Mouse (Mus musculus): ENCODE data around the gene Olfr449. TPM values are rescaled to one million over a fixed set of nuclear protein-coding genes. Genes with fewer than 3 reads are reported as not detected.

Olfr449 gene
- total RNA-seq (2023) = not detected

GRCm38 (mm10) chr6:42834084-42834483 is at the start of gene Olfr449:
Olfr449 (plus strand) TSS chr6:42834384.

GRCm38 (mm10) chr6:42784793-42785192 is 49.4 kb upstream of the Olfr449 start, which contains the start of gene Olfr452:
Olfr452 (plus strand) TSS chr6:42785093.

GRCm38 (mm10) chr6:42811639-42812038 is 22.5 kb upstream of the Olfr449 start, which contains the start of gene Olfr450:
Olfr450 (plus strand) TSS chr6:42811939.

Other genes starting within 250 kb of the Olfr449 start
- gene Tcaf3, start 236.7 kb upstream of the Olfr449 start, total RNA-seq (2023) = not detected
- gene Tcaf2, start 189.1 kb upstream of the Olfr449 start, total RNA-seq (2023) = 0.35 TPM
- not detected for gene Tcaf1, start 124.3 kb upstream of the Olfr449 start, total RNA-seq (2023)
- gene Olfr453, start 95.0 kb upstream of the Olfr449 start, total RNA-seq (2023) = not detected
- gene Olfr38, start 78.0 kb upstream of the Olfr449 start, total RNA-seq (2023) = not detected
- not detected for gene Olfr452, start 49.3 kb upstream of the Olfr449 start, total RNA-seq (2023)
- not detected for gene Olfr450, start 22.4 kb upstream of the Olfr449 start, total RNA-seq (2023)
- gene Olfr448, start 56.1 kb downstream of the Olfr449 start, total RNA-seq (2023) = not detected
- not detected for gene Olfr447, start 74.5 kb downstream of the Olfr449 start, total RNA-seq (2023)
- not detected for gene Olfr446, start 87.0 kb downstream of the Olfr449 start, total RNA-seq (2023)
- not detected for gene Olfr444, start 114.7 kb downstream of the Olfr449 start, total RNA-seq (2023)